Mouse (Mus musculus) embryonic fibroblast, embryonic 13.5 days (primary cell): ENCODE data around the gene Rnf7.

ENCODE experiments used
- CTCF ChIP-seq: IDR thresholded peaks from 2 replicates; pipeline ENCODE4 v1.5.1; 2011; ENCODE audit warnings: mild to moderate bottlenecking, control low read depth, low read length, moderate library complexity, borderline replicate concordance; ENCODE audit not compliant: insufficient read depth
- POLR2A ChIP-seq: IDR thresholded peaks from 2 replicates; pipeline ENCODE4 v1.6.1; 2011; ENCODE audit warnings: low read depth, mild to moderate bottlenecking, control low read depth, low read length, moderate library complexity

DNA sequence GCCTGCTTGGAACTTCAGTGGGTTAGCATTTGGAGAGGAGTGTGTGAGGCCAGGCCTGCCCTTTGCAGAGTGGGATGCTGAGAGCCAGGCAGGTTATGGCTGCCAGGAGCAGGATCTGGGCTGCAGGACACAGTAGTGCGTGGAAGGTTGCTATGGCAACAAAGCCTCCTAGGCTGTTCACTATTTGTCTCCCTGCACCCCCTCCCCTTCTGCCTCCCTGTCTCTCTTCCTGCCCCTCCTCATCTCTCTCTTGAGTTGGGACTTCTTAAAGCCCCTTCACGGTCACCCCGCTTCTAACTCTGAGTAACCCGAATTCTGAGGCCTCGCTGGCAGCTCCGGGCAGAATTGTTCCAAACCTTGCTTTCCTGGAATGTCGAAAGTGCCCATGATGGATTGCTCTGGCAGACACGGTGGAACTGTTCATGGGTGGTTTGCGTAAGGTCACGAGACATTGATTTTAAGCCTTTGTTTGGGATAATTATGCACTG lies 27.6 kb upstream of the Rnf7 start:
- TF ChIP-seq POLR2A = no peak
- no peak for TF ChIP-seq CTCF
